Mouse (Mus musculus) midbrain, embryonic 10.5 days (tissue): Measurements from ENCODE around the gene Sema6c. TPM values are rescaled to one million over a fixed set of nuclear protein-coding genes. Genes with fewer than 3 reads are reported as not detected.

ENCODE experiments used
- DNase-seq: peaks from one replicate; pipeline ENCODE4 v3.0.0-alpha.2; 2017; ENCODE audit warnings: low spot score
- H3K27ac ChIP-seq: fragments of 300-500 bp; sonication (generic); replicated peaks from 2 replicates; pipeline ENCODE4 v1.5.1; 2016; ENCODE audit warnings: mild to moderate bottlenecking
- H3K27me3 ChIP-seq: fragments of 300-500 bp; sonication (generic); 2 replicates; pipeline ENCODE4 v1.6.1; 2016; ENCODE audit warnings: low read depth, mild to moderate bottlenecking; ENCODE audit not compliant: poor library complexity, severe bottlenecking
- H3K36me3 ChIP-seq: fragments of 300-500 bp; sonication (generic); 2 replicates; pipeline ENCODE4 v1.6.1; 2016; ENCODE audit warnings: mild to moderate bottlenecking, moderate library complexity
- H3K4me1 ChIP-seq: fragments of 300-500 bp; sonication (generic); 2 replicates; pipeline ENCODE4 v1.6.1; 2016
- H3K4me3 ChIP-seq: fragments of 300-500 bp; sonication (generic); 2 replicates; pipeline ENCODE4 v1.5.1; 2016; ENCODE audit warnings: mild to moderate bottlenecking, moderate library complexity
- H3K9me3 ChIP-seq: fragments of 300-500 bp; sonication (generic); replicated peaks from 2 replicates; pipeline ENCODE4 v1.6.1; 2016; ENCODE audit warnings: mild to moderate bottlenecking
- WGBS: fragments of 180-500 bp; shearing (Covaris S2); methylation state at CpG from one replicate; pipeline ENCODE4 v1.1.7; 2016; 5-methylcytosine and 5-hydroxymethylcytosine counted together
- polyA plus RNA-seq: library from polyadenylated mRNA; unstranded; fragments of >200 nt; fragmentation: Nextera tagmentation; extraction: Ambion mirVana; gene quantifications from 2 replicates; pipeline ENCODE4 v1.2.1, GENCODE M21; 2016

Sema6c gene
- polyA plus RNA-seq, 1 experiment from 2014 or later: 7.6 TPM

DNA sequence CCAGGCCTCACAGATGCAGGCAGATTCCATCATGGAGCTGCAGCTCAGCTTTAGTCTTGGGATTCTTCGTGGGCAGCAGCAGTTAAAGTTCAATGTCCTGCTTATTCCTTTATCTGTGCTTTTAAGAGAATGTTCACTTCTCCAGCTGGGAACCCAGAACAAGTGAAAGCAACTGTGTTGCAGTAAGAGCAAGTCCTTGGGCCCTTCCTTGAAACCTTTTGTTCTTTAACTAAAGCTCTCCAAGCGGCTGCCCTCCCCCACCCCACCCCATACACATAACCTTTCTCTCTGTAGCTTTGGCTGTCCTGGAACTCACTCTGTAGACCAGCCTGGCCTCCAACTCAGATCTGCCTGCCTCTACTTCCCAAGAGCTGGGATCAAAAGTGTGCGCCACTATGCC is 16.2 kb downstream of the Sema6c start:
- Histone ChIP-seq H3K4me1 (peaks cover 23% of the 10 kb centered on the region), H3K4me3 (no peak overlapping the region), H3K27ac (no peak overlapping the region), H3K36me3 (peaks cover 21% of the 10 kb centered on the region), H3K27me3 (peaks cover 32% of the 10 kb centered on the region), H3K9me3 (0 out of 2 replicates have a peak, but pooled peaks cover 5% of the 10 kb centered on the region)
- 62% methylated on average over 3 of the region's 3 CpGs for WGBS
- no peak for DNase-seq

- 0 out of 2 replicates have a peak, but pooled peaks cover under 1% of the 10 kb centered on the region for H3K9me3 ChIP-seq
- peaks cover 21% of the 10 kb centered on the region for H3K27me3 ChIP-seq
- no peak overlapping the region for H3K27ac ChIP-seq
- DNase-seq: no peak
- WGBS: 87% methylated on average over 6 of the region's 6 CpGs
- H3K4me3 ChIP-seq: no peak overlapping the region
- H3K4me1 ChIP-seq: peaks cover 19% of the 10 kb centered on the region
- peaks cover 14% of the 10 kb centered on the region for H3K36me3 ChIP-seq
These were observed 17.3 kb downstream of the Sema6c start for GRCm38 (mm10) chr3:95177583-95177982.

GRCm38 (mm10) chr3:95178948-95179347 is 18.7 kb downstream of the Sema6c start:
- 86% methylated on average over 5 of the region's 5 CpGs for WGBS
- no peak for DNase-seq
- Histone ChIP-seq H3K9me3 (no peaks in the 10 kb centered on the region), H3K27ac (no peak overlapping the region), H3K27me3 (peaks cover 7% of the 10 kb centered on the region), H3K4me1 (peaks cover 5% of the 10 kb centered on the region), H3K4me3 (no peak overlapping the region), H3K36me3 (peaks cover 17% of the 10 kb centered on the region)

DNA sequence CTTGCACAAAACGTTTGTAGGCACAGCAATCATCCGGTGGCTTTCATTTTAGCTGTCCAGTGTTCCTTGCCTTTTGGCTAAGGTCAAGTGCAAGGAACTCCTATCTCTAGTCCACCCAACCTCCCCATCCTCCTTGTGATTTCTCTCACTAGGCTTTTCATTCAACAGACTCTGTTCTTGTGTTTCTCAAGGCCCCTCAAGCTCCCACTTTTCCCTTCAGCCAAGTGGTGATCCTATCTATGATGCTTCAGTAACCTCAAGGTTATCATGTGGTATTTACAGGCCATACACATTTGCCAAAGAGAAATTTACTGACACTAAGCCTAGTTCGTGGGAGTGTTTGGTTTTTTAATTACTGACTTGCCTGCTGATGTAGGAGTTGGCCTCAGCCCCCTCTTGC is 19.6 kb downstream of the Sema6c start:
- Histone ChIP-seq H3K4me3 (no peak overlapping the region), H3K27ac (no peak overlapping the region), H3K27me3 (no peaks in the 10 kb centered on the region), H3K36me3 (peaks cover 26% of the 10 kb centered on the region), H3K4me1 (no peaks in the 10 kb centered on the region), H3K9me3 (no peaks in the 10 kb centered on the region)
- DNase-seq: no peak
- WGBS: 80% methylated on average over 3 of the region's 3 CpGs

DNA sequence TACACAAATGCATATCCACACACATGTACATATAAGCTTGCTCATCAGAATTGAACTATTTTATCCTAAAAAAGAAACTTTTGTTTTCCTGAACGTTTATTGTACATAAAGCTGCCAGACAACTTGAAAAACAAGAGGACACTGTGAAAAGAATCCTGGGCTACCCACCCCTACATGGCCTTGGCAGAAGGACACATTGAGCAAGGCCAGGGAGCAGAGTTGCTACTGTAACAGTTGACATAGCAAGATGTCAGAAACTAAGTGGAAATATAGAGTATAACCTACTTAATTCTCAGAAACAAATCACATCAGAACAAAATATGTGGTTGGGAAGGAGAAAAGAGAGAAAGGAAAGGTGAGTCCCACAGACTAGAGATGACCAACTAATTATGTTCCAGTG is 21.6 kb downstream of the Sema6c start:
- Histone ChIP-seq H3K9me3 (no peaks in the 10 kb centered on the region), H3K27ac (no peak overlapping the region), H3K27me3 (no peaks in the 10 kb centered on the region), H3K4me3 (no peak overlapping the region), H3K36me3 (peaks cover 45% of the 10 kb centered on the region), H3K4me1 (no peaks in the 10 kb centered on the region)
- 84% methylated on average over 1 of the region's 1 CpGs for WGBS
- no peak for DNase-seq

DNA sequence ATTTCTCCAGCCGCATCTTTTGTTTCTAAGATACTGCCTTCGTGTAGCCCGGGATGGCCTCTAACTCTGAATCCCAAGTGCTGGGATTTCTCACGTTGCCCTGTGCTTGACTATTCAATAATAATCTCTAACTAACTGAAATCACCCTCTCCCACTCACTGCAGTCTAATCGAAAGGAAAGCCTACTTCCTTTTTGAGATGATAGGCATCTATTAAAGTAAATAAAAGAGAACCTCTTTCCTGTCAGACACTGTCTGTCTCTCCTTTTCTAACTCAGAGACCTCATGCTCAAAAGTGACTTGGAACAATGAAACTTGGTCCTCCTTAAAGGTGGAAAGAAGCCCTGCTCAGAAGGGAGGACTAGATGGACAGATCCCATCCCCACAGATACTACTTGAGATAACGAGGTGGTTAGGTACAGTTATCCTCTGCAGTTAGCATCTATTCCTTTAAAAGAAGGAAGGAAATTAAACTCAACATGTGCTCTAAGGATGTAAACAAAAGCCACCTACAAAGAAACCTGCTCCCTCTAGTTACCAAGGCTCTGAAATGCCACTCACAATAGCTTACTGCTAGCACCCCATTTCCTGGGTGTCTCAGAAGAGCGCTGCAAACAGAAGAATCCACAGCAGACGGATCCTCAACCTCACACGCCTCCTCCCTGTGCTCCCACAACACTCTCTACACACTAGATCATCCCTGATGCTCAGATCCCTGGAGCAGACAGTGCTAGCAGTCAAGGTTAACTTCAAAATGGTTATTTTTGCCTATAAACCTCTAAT is 24.7 kb downstream of the Sema6c start:
- 94% methylated on average over 9 of the region's 9 CpGs for WGBS
- H3K36me3 ChIP-seq: peaks cover 77% of the 10 kb centered on the region
- no peak for DNase-seq

DNA sequence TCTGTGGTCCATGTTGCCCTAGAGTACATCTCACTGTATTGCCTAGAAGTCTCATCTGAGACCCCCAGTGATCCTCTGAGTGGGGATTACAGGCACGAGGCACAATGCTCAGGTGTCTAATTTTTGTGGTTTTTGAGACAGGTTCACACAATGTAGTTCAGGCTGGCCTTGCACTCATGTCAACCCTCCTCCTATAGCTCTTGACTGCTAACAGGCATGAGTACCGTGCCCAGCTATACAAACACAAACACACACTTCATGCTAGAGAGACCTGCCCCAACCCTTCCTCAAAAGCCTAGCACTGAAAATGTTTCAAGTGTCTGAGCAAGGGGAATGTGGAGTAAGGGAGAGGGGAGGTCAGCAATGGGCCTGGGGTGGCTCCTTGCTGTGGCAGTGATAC is 25.8 kb downstream of the Sema6c start:
- no peaks in the 10 kb centered on the region for H3K4me1 ChIP-seq
- H3K9me3 ChIP-seq: no peaks in the 10 kb centered on the region
- H3K27ac ChIP-seq: no peak overlapping the region
- no peaks in the 10 kb centered on the region for H3K27me3 ChIP-seq
- no peak overlapping the region for H3K4me3 ChIP-seq
- no peak for DNase-seq
- 92% methylated on average over 2 of the region's 2 CpGs for WGBS
- H3K36me3 ChIP-seq: peaks cover 87% of the 10 kb centered on the region

More for the DNA sequence above, 24.7 kb downstream of the Sema6c start:
- no peaks in the 10 kb centered on the region for H3K9me3 ChIP-seq
- no peak overlapping the region for H3K27ac ChIP-seq
- H3K27me3 ChIP-seq: no peaks in the 10 kb centered on the region
- no peaks in the 10 kb centered on the region for H3K4me1 ChIP-seq
- H3K4me3 ChIP-seq: no peak overlapping the region

DNA sequence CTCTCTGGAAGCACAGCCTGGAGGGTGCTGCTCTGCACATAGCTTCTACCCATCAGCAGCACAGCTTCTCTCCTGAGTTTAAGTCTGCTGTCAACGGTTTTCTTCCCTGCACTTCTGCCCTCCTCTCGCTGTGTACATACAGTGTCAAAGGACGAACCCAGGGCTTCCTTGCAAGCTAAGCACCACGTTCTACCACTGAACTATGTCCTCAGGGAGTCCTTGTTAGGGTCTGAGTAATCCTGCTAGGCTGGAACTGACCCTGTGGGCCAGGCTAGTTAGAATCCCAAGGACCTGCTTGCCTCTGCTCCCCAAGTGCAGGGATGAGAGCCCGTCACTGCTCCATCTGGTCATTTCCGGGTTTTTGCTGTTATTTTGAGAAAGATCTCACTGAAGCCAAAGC is 26.6 kb downstream of the Sema6c start:
- no peak for DNase-seq
- Histone ChIP-seq H3K4me1 (no peaks in the 10 kb centered on the region), H3K4me3 (no peak overlapping the region), H3K36me3 (peaks cover 95% of the 10 kb centered on the region), H3K9me3 (no peaks in the 10 kb centered on the region), H3K27ac (no peak overlapping the region), H3K27me3 (no peaks in the 10 kb centered on the region)
- WGBS: 88% methylated on average over 6 of the region's 6 CpGs

DNA sequence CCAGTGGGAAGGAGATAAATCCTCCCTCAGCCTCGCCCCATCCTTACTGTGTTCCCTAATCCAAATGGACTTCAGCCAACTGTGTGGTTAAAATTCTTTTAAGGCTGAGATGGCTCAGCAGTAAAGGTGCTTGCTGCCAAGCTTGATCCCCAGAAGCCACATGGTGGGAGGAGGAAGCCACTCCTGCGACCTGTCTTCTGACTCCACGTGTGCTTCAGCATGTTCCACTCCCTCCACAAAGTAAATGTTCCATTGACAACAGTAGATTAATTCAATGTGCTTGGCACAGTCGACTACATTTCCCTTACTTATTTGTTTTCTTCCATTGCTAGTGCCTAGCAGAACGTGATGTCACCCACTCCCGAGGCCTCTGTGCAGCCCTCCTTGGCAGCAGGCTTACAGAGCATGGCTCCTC is 34.5 kb downstream of the Sema6c start:
- H3K9me3 ChIP-seq: no peaks in the 10 kb centered on the region
- H3K4me1 ChIP-seq: no peaks in the 10 kb centered on the region
- no peaks in the 10 kb centered on the region for H3K27me3 ChIP-seq
- DNase-seq: no peak
- H3K36me3 ChIP-seq: peaks cover 95% of the 10 kb centered on the region
- no peak overlapping the region for H3K4me3 ChIP-seq
- 90% methylated on average over 6 of the region's 6 CpGs for WGBS
- no peak overlapping the region for H3K27ac ChIP-seq

DNA sequence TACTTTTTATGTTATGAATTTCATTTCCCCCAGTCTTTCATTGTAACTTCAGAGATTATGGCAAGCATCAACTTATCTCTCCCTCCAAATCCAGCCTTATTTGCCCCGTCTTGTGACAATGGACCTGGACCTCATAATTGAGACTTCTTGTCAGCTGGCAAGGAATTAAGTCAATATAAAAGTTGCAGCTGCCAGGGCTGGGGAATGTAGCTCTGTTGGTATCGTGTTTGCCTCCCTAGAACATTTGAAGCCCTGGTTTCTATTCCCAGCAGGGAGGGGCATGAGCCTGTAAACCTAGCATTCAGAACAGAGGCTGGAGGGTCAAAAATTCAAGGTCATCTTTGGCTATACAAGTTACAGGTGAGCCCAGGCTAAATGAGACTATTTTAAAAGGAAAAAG is 35.5 kb downstream of the Sema6c start:
- no peak for DNase-seq
- Histone ChIP-seq H3K9me3 (no peaks in the 10 kb centered on the region), H3K27ac (no peak overlapping the region), H3K36me3 (peaks cover 94% of the 10 kb centered on the region), H3K4me1 (no peaks in the 10 kb centered on the region), H3K4me3 (no peak overlapping the region), H3K27me3 (no peaks in the 10 kb centered on the region)
- 92% methylated on average over 2 of the region's 2 CpGs for WGBS

GRCm38 (mm10) chr3:95199101-95199500 is 38.8 kb downstream of the Sema6c start:
- Histone ChIP-seq H3K27me3 (no peaks in the 10 kb centered on the region), H3K4me3 (no peak overlapping the region), H3K4me1 (no peaks in the 10 kb centered on the region), H3K27ac (no peak overlapping the region), H3K36me3 (peaks cover 98% of the 10 kb centered on the region), H3K9me3 (no peaks in the 10 kb centered on the region)
- 84% methylated on average over 1 of the region's 1 CpGs for WGBS
- DNase-seq: no peak

GRCm38 (mm10) chr3:95200132-95200531 is 39.9 kb downstream of the Sema6c start:
- WGBS: 81% methylated on average over 7 of the region's 7 CpGs
- Histone ChIP-seq H3K27ac (no peak overlapping the region), H3K4me3 (no peak overlapping the region), H3K4me1 (no peaks in the 10 kb centered on the region), H3K27me3 (no peaks in the 10 kb centered on the region), H3K36me3 (peaks cover 99% of the 10 kb centered on the region), H3K9me3 (no peaks in the 10 kb centered on the region)
- no peak for DNase-seq

DNA sequence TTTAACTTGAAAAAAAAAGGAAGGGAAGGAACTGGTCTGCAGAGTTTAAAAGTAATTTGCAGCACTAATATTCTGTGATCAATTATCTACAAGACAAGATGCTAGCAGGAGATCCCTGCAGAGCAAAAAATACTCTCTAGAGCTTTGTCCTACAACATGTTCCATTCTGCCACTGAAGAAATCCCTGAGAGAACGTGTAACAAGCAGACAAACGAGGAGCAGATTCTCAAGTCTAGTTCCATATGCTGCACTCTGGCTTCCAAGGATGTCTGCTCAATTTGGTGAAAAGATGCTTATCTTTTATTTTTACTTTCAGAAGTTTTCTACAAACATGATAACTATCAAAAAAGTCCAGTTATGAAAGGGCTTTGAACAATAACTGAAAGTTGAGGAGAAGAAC is 40.3 kb downstream of the Sema6c start:
- Histone ChIP-seq H3K9me3 (no peaks in the 10 kb centered on the region), H3K36me3 (peaks cover 99% of the 10 kb centered on the region), H3K27ac (no peak overlapping the region), H3K4me3 (no peak overlapping the region), H3K27me3 (no peaks in the 10 kb centered on the region), H3K4me1 (no peaks in the 10 kb centered on the region)
- 79% methylated on average over 2 of the region's 2 CpGs for WGBS
- no peak for DNase-seq
